Mouse (Mus musculus): ENCODE measurements around the gene Kiss1.

DNA sequence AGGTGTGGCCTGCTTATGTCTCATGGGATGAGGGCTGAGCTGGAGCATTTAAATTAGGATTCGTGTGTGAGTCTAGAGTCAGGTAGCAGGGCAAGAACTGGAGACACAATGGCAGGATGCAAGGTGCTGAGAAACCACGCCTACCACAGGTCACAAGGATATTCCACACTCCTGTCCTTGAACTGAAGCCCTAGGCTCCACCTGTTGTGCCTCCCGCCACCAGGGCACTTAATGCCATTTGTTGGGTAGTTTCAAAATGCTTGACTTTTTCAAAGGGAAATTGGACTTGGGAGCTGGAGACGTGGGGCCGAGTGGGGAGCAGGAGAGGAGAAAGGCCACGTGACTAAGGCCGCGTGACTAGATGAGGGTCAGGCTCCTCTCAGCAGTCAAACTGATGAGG lies 4.3 kb downstream of the Kiss1 start:
- no peak for TF ChIP-seq CTCF (IDR thresholded peaks at IDR 0.05; ENCODE audit: control insufficient read depth, insufficient read depth, insufficient read length)
- TF ChIP-seq USF1 (IDR thresholded peaks at IDR 0.05; ENCODE audit: low read depth), result no peak

Measured in C2C12 (cell line).